Mouse (Mus musculus) MEL (cell line): ENCODE data around the gene Tmie. TPM values are rescaled to one million over a fixed set of nuclear protein-coding genes. Genes with fewer than 3 reads are reported as not detected.
A peak's percentile ranks its signal among the peaks of the same experiment; 100 is the strongest.

ENCODE experiments used
- DNase-seq: peaks from one replicate; pipeline ENCODE4 v3.0.0; 2011; ENCODE audit warnings: low read depth, low spot score
- H3K27ac ChIP-seq: 2 replicates; pipeline ENCODE4 v1.5.1; 2012; ENCODE audit warnings: low read depth, mild to moderate bottlenecking, control low read depth, low read length, moderate library complexity; ENCODE audit not compliant: control insufficient read depth
- H3K27me3 ChIP-seq, 2 experiments: fragments of 150-350 bp in 1 of 2; sonication (generic) in 1 of 2; 2 replicates each; pipeline ENCODE4 v1.6.1; 2012; ENCODE audit warnings: low read length in 2 of 2, mild to moderate bottlenecking in 2 of 2, improper control_type of control experiment in 1 of 2, moderate library complexity in 1 of 2; ENCODE audit not compliant: insufficient read depth in 2 of 2, control insufficient read depth in 1 of 2
- H3K36me3 ChIP-seq, 2 experiments: 2 replicates each; pipeline ENCODE4 v1.6.1; 2012 to 2014; ENCODE audit warnings: low read length in 2 of 2, improper control_type of control experiment in 1 of 2, inconsistent platforms in 1 of 2, mild to moderate bottlenecking in 1 of 2; ENCODE audit not compliant: insufficient read depth in 2 of 2, control insufficient read depth in 1 of 2
- H3K4me1 ChIP-seq, 2 experiments: fragments of 150-350 bp in 1 of 2; sonication (generic) in 1 of 2; 2 replicates each; pipeline ENCODE4 v1.6.1; 2012; ENCODE audit warnings: low read length in 2 of 2, improper control_type of control experiment in 1 of 2, mild to moderate bottlenecking in 1 of 2; ENCODE audit not compliant: insufficient read depth in 2 of 2, control insufficient read depth in 1 of 2
- H3K4me3 ChIP-seq, 2 experiments: fragments of 150-350 bp in 1 of 2; sonication (generic) in 1 of 2; 2 replicates each; pipeline ENCODE4 v1.5.1; 2012; ENCODE audit warnings: low read depth in 2 of 2, low read length in 2 of 2, mild to moderate bottlenecking in 2 of 2, moderate library complexity in 2 of 2, control low read depth in 1 of 2, improper control_type of control experiment in 1 of 2; ENCODE audit not compliant: control insufficient read depth in 1 of 2, insufficient read depth in 1 of 2
- H3K79me2 ChIP-seq: 2 replicates; pipeline ENCODE4 v1.6.1; 2012; ENCODE audit warnings: mild to moderate bottlenecking, low read length, moderate library complexity; ENCODE audit not compliant: control insufficient read depth, poor library complexity, insufficient read depth
- H3K9ac ChIP-seq: 2 replicates; pipeline ENCODE4 v1.6.1; 2012; ENCODE audit warnings: low read depth, mild to moderate bottlenecking, control low read depth, low read length, moderate library complexity; ENCODE audit not compliant: control insufficient read depth, poor library complexity, severe bottlenecking
- H3K9me3 ChIP-seq: fragments of 150-350 bp; sonication (generic); replicated peaks from 2 replicates; pipeline ENCODE4 v1.6.1; 2012; ENCODE audit warnings: mild to moderate bottlenecking, low read length, improper control_type of control experiment, moderate library complexity; ENCODE audit not compliant: insufficient read depth
- CHD2 ChIP-seq: IDR thresholded peaks from 2 replicates; pipeline ENCODE4 v1.6.1; 2011; ENCODE audit warnings: low read length, improper control_type of control experiment
- CTCF ChIP-seq, 3 experiments: IDR thresholded peaks in 2 of 3; conservative IDR thresholded peaks in 1 of 3; 2 replicates each; pipeline ENCODE4 v1.5.1; 2011 to 2012; ENCODE audit warnings: low read length in 3 of 3, low read depth in 2 of 3, mild to moderate bottlenecking in 2 of 3, improper control_type of control experiment in 1 of 3, inconsistent platforms in 1 of 3, mixed read lengths in 1 of 3, moderate library complexity in 1 of 3; ENCODE audit not compliant: control insufficient read depth in 1 of 3, insufficient read depth in 1 of 3, poor library complexity in 1 of 3, severe bottlenecking in 1 of 3
- E2F4 ChIP-seq: IDR thresholded peaks from 2 replicates; pipeline ENCODE4 v1.6.1; 2011; ENCODE audit warnings: low read depth, low read length, improper control_type of control experiment, borderline replicate concordance
- EP300 ChIP-seq, 2 experiments: IDR thresholded peaks; 2 replicates each; pipeline ENCODE4 v1.6.1; 2011; ENCODE audit warnings: improper control_type of control experiment in 2 of 2, low read length in 2 of 2, low read depth in 1 of 2, mild to moderate bottlenecking in 1 of 2
- ETS1 ChIP-seq: IDR thresholded peaks from 2 replicates; pipeline ENCODE4 v1.6.1; 2012; ENCODE audit warnings: low read depth, mild to moderate bottlenecking, inconsistent platforms, low read length, improper control_type of control experiment, moderate library complexity
- GATA1 ChIP-seq: IDR thresholded peaks from 2 replicates; pipeline ENCODE4 v1.6.1; 2011; ENCODE audit warnings: low read depth, low read length, improper control_type of control experiment
- JUND ChIP-seq: IDR thresholded peaks from 2 replicates; pipeline ENCODE4 v1.6.1; 2011; ENCODE audit warnings: low read depth, mild to moderate bottlenecking, improper control_type of control experiment, low read length
- KAT2A ChIP-seq: conservative IDR thresholded peaks from 2 replicates; pipeline ENCODE4 v1.6.1; 2012; ENCODE audit warnings: low read depth, low read length, improper control_type of control experiment, inconsistent platforms
- MAX ChIP-seq: IDR thresholded peaks from 2 replicates; pipeline ENCODE4 v1.6.1; 2011; ENCODE audit warnings: low read length, improper control_type of control experiment
- MAZ ChIP-seq: IDR thresholded peaks from 2 replicates; pipeline ENCODE4 v1.6.1; 2012; ENCODE audit warnings: low read depth, mild to moderate bottlenecking, inconsistent platforms, low read length, improper control_type of control experiment
- MEF2A ChIP-seq: IDR thresholded peaks from 2 replicates; pipeline ENCODE4 v1.6.1; 2014; ENCODE audit warnings: low read depth, mild to moderate bottlenecking, inconsistent platforms, low read length, improper control_type of control experiment; ENCODE audit not compliant: poor library complexity, insufficient replicate concordance, severe bottlenecking; ENCODE audit errors: extremely low read depth
- MXI1 ChIP-seq: IDR thresholded peaks from 2 replicates; pipeline ENCODE4 v1.6.1; 2011; ENCODE audit warnings: mild to moderate bottlenecking, low read depth, low read length, improper control_type of control experiment
- NRF1 ChIP-seq: IDR thresholded peaks from 2 replicates; pipeline ENCODE4 v1.6.1; 2014; ENCODE audit warnings: low read depth, mild to moderate bottlenecking, inconsistent platforms, low read length, improper control_type of control experiment, moderate library complexity; ENCODE audit not compliant: poor library complexity, insufficient read depth, severe bottlenecking
- POLR2AphosphoS2 ChIP-seq: IDR thresholded peaks from 2 replicates; pipeline ENCODE4 v1.6.1; 2011; ENCODE audit warnings: low read length, improper control_type of control experiment
- POLR2AphosphoS5 ChIP-seq: IDR thresholded peaks from 2 replicates; pipeline ENCODE4 v1.6.1; 2012; ENCODE audit warnings: low read depth, borderline replicate concordance, mild to moderate bottlenecking, inconsistent platforms, low read length, moderate library complexity, mixed read lengths
- RAD21 ChIP-seq: IDR thresholded peaks from 2 replicates; pipeline ENCODE4 v1.6.1; 2011; ENCODE audit warnings: mild to moderate bottlenecking, low read depth, low read length, improper control_type of control experiment
- SMC3 ChIP-seq: IDR thresholded peaks from 2 replicates; pipeline ENCODE4 v1.6.1; 2011; ENCODE audit warnings: low read depth, low read length, improper control_type of control experiment
- TBP ChIP-seq: IDR thresholded peaks from 2 replicates; pipeline ENCODE4 v1.8.0; 2011; ENCODE audit warnings: low read depth, low read length, improper control_type of control experiment
- TCF12 ChIP-seq: IDR thresholded peaks from 2 replicates; pipeline ENCODE4 v1.6.1; 2014; ENCODE audit warnings: low read depth, mild to moderate bottlenecking, inconsistent platforms, low read length, improper control_type of control experiment, moderate library complexity
- UBTF ChIP-seq: IDR thresholded peaks from 2 replicates; pipeline ENCODE4 v1.6.1; 2012; ENCODE audit warnings: low read depth, mild to moderate bottlenecking, inconsistent platforms, low read length, improper control_type of control experiment, moderate library complexity, borderline replicate concordance; ENCODE audit not compliant: insufficient read depth
- USF1 ChIP-seq: IDR thresholded peaks from 2 replicates; pipeline ENCODE4 v1.6.1; 2014; ENCODE audit warnings: low read depth, mild to moderate bottlenecking, inconsistent platforms, low read length, improper control_type of control experiment, moderate library complexity
- USF2 ChIP-seq, 2 experiments: IDR thresholded peaks; 2 replicates each; pipeline ENCODE4 v1.6.1; 2011 to 2012; ENCODE audit warnings: improper control_type of control experiment in 2 of 2, low read length in 2 of 2, borderline replicate concordance in 1 of 2, inconsistent platforms in 1 of 2, low read depth in 1 of 2, mild to moderate bottlenecking in 1 of 2; ENCODE audit not compliant: insufficient read depth in 1 of 2
- ZC3H11A ChIP-seq: IDR thresholded peaks from 2 replicates; pipeline ENCODE4 v1.6.1; 2012; ENCODE audit warnings: low read depth, mild to moderate bottlenecking, inconsistent platforms, low read length, improper control_type of control experiment
- ZKSCAN1 ChIP-seq: IDR thresholded peaks from 2 replicates; pipeline ENCODE4 v1.6.1; 2012; ENCODE audit warnings: low read depth, mild to moderate bottlenecking, inconsistent platforms, low read length, improper control_type of control experiment, moderate library complexity
- polyA plus RNA-seq, 2 experiments: library from polyadenylated mRNA; stranded (reverse) in 1 of 2; unstranded in 1 of 2; fragments of >175 nt in 1 of 2; fragments of >200 nt in 1 of 2; gene quantifications; 2 replicates each; pipeline versions ENCODE4 v1.2.1 to v1.2.4; 2012; ENCODE audit warnings: low replicate concordance in 2 of 2, low read depth in 1 of 2; ENCODE audit not compliant: insufficient read length in 2 of 2, insufficient read depth in 1 of 2, missing spikeins in 1 of 2
- total RNA-seq: library from RNA; depleted of rRNA; stranded (reverse); fragments of 300-350 nt; gene quantifications from 2 replicates; pipeline ENCODE4 v1.2.3, GENCODE M21; 2012

The Tmie gene
- total and polyA plus RNA-seq, 3 experiments, result not detected

- peak; percentile 37 for DNase-seq
- no peaks in the 10 kb centered on the region for H3K79me2 ChIP-seq
- H3K4me3 ChIP-seq, result no peak overlapping the region
- no peak overlapping the region for H3K27ac ChIP-seq
- H3K9me3 ChIP-seq, result no peaks in the 10 kb centered on the region
- H3K4me1 ChIP-seq, result no peaks in the 10 kb centered on the region
- H3K9ac ChIP-seq, result no peak overlapping the region
- TF ChIP-seq CHD2, result no peak
- TF ChIP-seq MAX, result no peak
- no peak for TF ChIP-seq TBP
- peak; percentile 74 for TF ChIP-seq RAD21
- TF ChIP-seq ZC3H11A, result peak; percentile 54
- TF ChIP-seq POLR2AphosphoS5, result no peak
- TF ChIP-seq ZKSCAN1, result no peak
- TF ChIP-seq CTCF (IDR thresholded peaks at IDR 0.05 in 2 of 3, conservative IDR thresholded peaks at IDR 0.05 in 1 of 3; ENCODE audit: control insufficient read depth in 1 of 3, insufficient read depth in 1 of 3, low read depth in 2 of 3, low read length in 3 of 3, poor library complexity in 1 of 3, severe bottlenecking in 1 of 3), result peak; percentile 65 to 80 (median 80)
- no peak for TF ChIP-seq E2F4
- no peak for TF ChIP-seq MAZ
- TF ChIP-seq KAT2A, result no peak
- TF ChIP-seq SMC3, result peak; percentile 67
- TF ChIP-seq ETS1, result no peak
- H3K27me3 ChIP-seq, result no peaks in the 10 kb centered on the region
- H3K36me3 ChIP-seq, result no peaks in the 10 kb centered on the region
Observed at GRCm38 (mm10) chr9:110871030-110871429, 8.9 kb downstream of the Tmie start.

- no peaks in the 10 kb centered on the region for H3K4me1 ChIP-seq
- no peak overlapping the region for H3K4me3 ChIP-seq
- H3K36me3 ChIP-seq, result no peaks in the 10 kb centered on the region
- H3K9ac ChIP-seq, result no peak overlapping the region
- H3K27me3 ChIP-seq, result no peaks in the 10 kb centered on the region
- no peaks in the 10 kb centered on the region for H3K9me3 ChIP-seq
- no peak for DNase-seq
- H3K79me2 ChIP-seq, result no peaks in the 10 kb centered on the region
- no peak for TF ChIP-seq ZC3H11A
- 0 out of 2 replicates have a peak, but pooled peaks have one; percentile 17 for TF ChIP-seq ETS1
- no peak for TF ChIP-seq JUND
- peak; percentile 41; the same call in 1 of the 2 replicates for TF ChIP-seq TCF12
- no peak for TF ChIP-seq USF2 (IDR thresholded peaks at IDR 0.05; ENCODE audit: borderline replicate concordance in 1 of 2, insufficient read depth in 1 of 2, low read depth in 1 of 2, low read length in 2 of 2)
- no peak for TF ChIP-seq TBP
- TF ChIP-seq MAX, result no peak
- no peak for TF ChIP-seq POLR2AphosphoS2
- TF ChIP-seq UBTF, result no peak
- no peak for TF ChIP-seq RAD21
- TF ChIP-seq USF1, result no peak
- no peak for TF ChIP-seq MAZ
- no peak for TF ChIP-seq NRF1
- peak in 1 of 2 experiments; percentile 46; a peak in 1 of 4 replicates for TF ChIP-seq EP300 (IDR thresholded peaks at IDR 0.05; ENCODE audit: low read depth in 1 of 2, low read length in 2 of 2)
- no peak for TF ChIP-seq MEF2A
- TF ChIP-seq GATA1, result no peak
- no peak for TF ChIP-seq MXI1
- no peak for TF ChIP-seq CTCF (IDR thresholded peaks at IDR 0.05 in 2 of 3, conservative IDR thresholded peaks at IDR 0.05 in 1 of 3; ENCODE audit: control insufficient read depth in 1 of 3, insufficient read depth in 1 of 3, low read depth in 2 of 3, low read length in 3 of 3, poor library complexity in 1 of 3, severe bottlenecking in 1 of 3)
- TF ChIP-seq, all 39 proteins: peak for 3
- H3K27ac ChIP-seq, result no peak overlapping the region
Observed at GRCm38 (mm10) chr9:110858967-110859596, 20.8 kb downstream of the Tmie start.
